ENCODE assay signal across 13 mouse cellular contexts in the genomic region with DNA sequence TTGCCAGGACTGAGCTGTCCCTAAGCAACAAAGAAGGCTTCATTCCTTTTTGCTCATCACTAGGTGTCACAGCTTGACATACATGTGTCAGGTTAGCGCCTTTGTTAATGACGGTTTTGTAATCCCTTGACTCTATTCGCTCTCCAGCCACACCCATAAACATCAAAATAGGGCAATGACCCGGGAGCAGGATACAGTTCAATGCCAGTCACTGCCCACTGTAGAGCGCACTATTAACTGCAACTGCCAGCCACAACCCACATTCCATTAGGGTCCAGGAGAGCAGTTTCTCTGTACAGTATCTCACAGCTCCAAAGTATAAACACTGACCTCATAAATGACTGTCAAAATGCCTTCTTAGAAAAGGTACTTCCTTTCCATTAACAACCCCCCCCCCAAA.
DNase-seq lines count a peak whose midpoint lies in the region; ATAC-seq and TF ChIP-seq lines count a peak whose summit lies in the region.
"Had no signal": no experiment of that assay in that cellular context is flagged by ENCODE, and none has a peak within 500 bp of the region (broad histone marks: within the 10 kb centered on the region; RNA-seq: fewer than 3 reads in every experiment).

No protein-coding gene starts in this region.

- no peak for DNase-seq in heart, postnatal 36 days
- DNase-seq in kidney, postnatal 0 days (ENCODE audit: low spot score): peak; percentile 17
- DNase-seq in kidney, postnatal 25 days: no peak
- no peak for DNase-seq in embryonic facial prominence, embryonic 14.5 days (ENCODE audit: low spot score)
- DNase-seq in liver, embryonic 13.5 days: no peak
- no peak for DNase-seq in ovary, postnatal 14 days (ENCODE audit: low spot score)
- DNase-seq: adrenal gland, adult 8-10 months; cerebellum, adult 9-11 months; layer of hippocampus, postnatal 36 days; left cerebral cortex, postnatal 4 days had no signal

- H3K4me2 ChIP-seq in heart, embryonic 12.5 days: peak overlapping the region; percentile 38
- peak overlapping the region; percentile 97 for H3K4me2 ChIP-seq in kidney, postnatal 0 days (ENCODE audit: low read length)
- peak overlapping the region; percentile 85 for H3K4me2 ChIP-seq in embryonic facial prominence, embryonic 14.5 days (ENCODE audit: low read depth, low read length)
- peak overlapping the region; percentile 97 for H3K4me2 ChIP-seq in liver, embryonic 13.5 days

- no peak overlapping the region for H3K27ac ChIP-seq in heart, embryonic 12.5 days (ENCODE audit: poor library complexity, severe bottlenecking)
- no peak overlapping the region for H3K27ac ChIP-seq in kidney, postnatal 0 days
- no peak overlapping the region for H3K27ac ChIP-seq in embryonic facial prominence, embryonic 14.5 days (replicated peaks; ENCODE audit: low read depth, low read length)
- H3K27ac ChIP-seq in liver, embryonic 13.5 days: no peak overlapping the region
- H3K27ac ChIP-seq: hindbrain, postnatal 0 days had no signal

- H3K4me3 ChIP-seq in heart, embryonic 12.5 days: no peak overlapping the region
- H3K4me3 ChIP-seq in kidney, postnatal 0 days (replicated peaks; ENCODE audit: low read depth, low read length): no peak overlapping the region
- peak overlapping the region; percentile 85 for H3K4me3 ChIP-seq in embryonic facial prominence, embryonic 14.5 days (ENCODE audit: low read depth, low read length)
- H3K4me3 ChIP-seq in liver, embryonic 13.5 days (replicated peaks): no peak overlapping the region

- no peak for ATAC-seq in heart, embryonic 12.5 days (ENCODE audit: insufficient number of reproducible peaks, low FRiP score)
- no peak for ATAC-seq in kidney, postnatal 0 days (replicated peaks; ENCODE audit: low FRiP score, low read depth)
- ATAC-seq in embryonic facial prominence, embryonic 14.5 days (ENCODE audit: low read depth): no peak
- no peak for ATAC-seq in liver, embryonic 13.5 days (ENCODE audit: low read depth)
- no peak for ATAC-seq in cerebellum, adult (ENCODE audit: insufficient number of reproducible peaks, low FRiP score, low TSS enrichment)
- ATAC-seq: hindbrain, postnatal 0 days had no signal

- WGBS in heart, embryonic 12.5 days: 83% methylated on average over 5 of the region's 5 CpGs
- WGBS in kidney, postnatal 0 days: 49% methylated on average over 5 of the region's 5 CpGs
- WGBS in embryonic facial prominence, embryonic 14.5 days: 79% methylated on average over 5 of the region's 5 CpGs
- WGBS in liver, embryonic 13.5 days (ENCODE audit: insufficient replicate concordance): 68% methylated on average over 5 of the region's 5 CpGs

- H3K9ac ChIP-seq in heart, embryonic 12.5 days: no peak overlapping the region
- no peak overlapping the region for H3K9ac ChIP-seq in kidney, postnatal 0 days (ENCODE audit: low read depth, low read length)
- H3K9ac ChIP-seq in embryonic facial prominence, embryonic 14.5 days (ENCODE audit: low read depth, low read length): peak overlapping the region; percentile 96; the same call in 1 of the 2 replicates
- no peak overlapping the region for H3K9ac ChIP-seq in liver, embryonic 13.5 days

- H3K9me3 ChIP-seq in heart, embryonic 12.5 days (replicated peaks): no peaks in the 10 kb centered on the region
- no peaks in the 10 kb centered on the region for H3K9me3 ChIP-seq in kidney, postnatal 0 days (replicated peaks; ENCODE audit: low read length)
- H3K9me3 ChIP-seq in embryonic facial prominence, embryonic 14.5 days (ENCODE audit: control insufficient read depth, low read length): no peaks in the 10 kb centered on the region
- no peaks in the 10 kb centered on the region for H3K9me3 ChIP-seq in liver, embryonic 13.5 days (replicated peaks)

- intact Hi-C loops in heart, postnatal 36 days (cut with DNase I): loop anchor here (10.0 kb wide), 1 partner anchor 54 kb away; no protein-coding TSS in a partner anchor

- peaks cover 14% of the 10 kb centered on the region for H3K4me1 ChIP-seq in heart, embryonic 12.5 days (replicated peaks)
- peaks cover 15% of the 10 kb centered on the region for H3K4me1 ChIP-seq in kidney, postnatal 0 days (replicated peaks; ENCODE audit: insufficient read depth, low read length)
- H3K4me1 ChIP-seq in embryonic facial prominence, embryonic 14.5 days (ENCODE audit: control insufficient read depth, insufficient read depth, low read length): peaks cover 10% of the 10 kb centered on the region; the same call in 1 of the 2 replicates
- peaks cover 29% of the 10 kb centered on the region for H3K4me1 ChIP-seq in liver, embryonic 13.5 days (replicated peaks)

- TF ChIP-seq CTCF in kidney, postnatal 0 days (IDR thresholded peaks at IDR 0.05; ENCODE audit: low read depth): no peak

- 0 out of 2 replicates have a peak, but pooled peaks cover 4% of the 10 kb centered on the region for H3K27me3 ChIP-seq in heart, embryonic 12.5 days (replicated peaks)
- no peaks in the 10 kb centered on the region for H3K27me3 ChIP-seq in kidney, postnatal 0 days (ENCODE audit: insufficient read depth, low read length)
- H3K27me3 ChIP-seq in embryonic facial prominence, embryonic 14.5 days (replicated peaks; ENCODE audit: control insufficient read depth, insufficient read depth, low read length): no peaks in the 10 kb centered on the region; the same call in 1 of the 2 replicates
- 0 out of 2 replicates have a peak, but pooled peaks cover 5% of the 10 kb centered on the region for H3K27me3 ChIP-seq in liver, embryonic 13.5 days

- no peaks in the 10 kb centered on the region for H3K36me3 ChIP-seq in heart, embryonic 12.5 days
- no peaks in the 10 kb centered on the region for H3K36me3 ChIP-seq in kidney, postnatal 0 days (ENCODE audit: insufficient read depth, low read length)
- H3K36me3 ChIP-seq in embryonic facial prominence, embryonic 14.5 days (ENCODE audit: control insufficient read depth, insufficient read depth, low read length): no peaks in the 10 kb centered on the region
- no peaks in the 10 kb centered on the region for H3K36me3 ChIP-seq in liver, embryonic 13.5 days

Comparison
In these comparisons a context has a peak if more than half of its experiments do, and no peak if none do; other contexts are left out.
1. H3K4me2 ChIP-seq: peak in every context shown above with its lines; median percentile 97 in kidney, postnatal 0 days; 97 in liver, embryonic 13.5 days; 85 in embryonic facial prominence, embryonic 14.5 days; 38 in heart, embryonic 12.5 days.